Mouse (Mus musculus): ENCODE measurements at regions not wholly inside any gene's neighbourhood (a gene's known extent, or its start where the extent isn't known, plus 50 kb on each side); places are given as distances from the start of the nearest gene placed in this dataset.

- no peak for TF ChIP-seq USF1 (IDR thresholded peaks at IDR 0.05; ENCODE audit: low read depth)
- TF ChIP-seq POLR2A (IDR thresholded peaks at IDR 0.05; ENCODE audit: insufficient read length, low read depth) = no peak
- TF ChIP-seq MAX (IDR thresholded peaks at IDR 0.05; ENCODE audit: low read depth) = no peak
- TF ChIP-seq POLR2AphosphoS2 (IDR thresholded peaks at IDR 0.05; ENCODE audit: insufficient read length, low read depth) = no peak
- TF ChIP-seq E2F4 (IDR thresholded peaks at IDR 0.05; ENCODE audit: insufficient read depth) = no peak
- TF ChIP-seq TCF12 (IDR thresholded peaks at IDR 0.05; ENCODE audit: insufficient read depth, poor library complexity, severe bottlenecking) = no peak
- no peak for TF ChIP-seq MYOD1 (IDR thresholded peaks at IDR 0.05; ENCODE audit: control insufficient read depth in 1 of 3, insufficient read length in 2 of 3, low read depth in 2 of 3)
- TF ChIP-seq TCF3 (IDR thresholded peaks at IDR 0.05; ENCODE audit: insufficient read length, low read depth) = no peak
- TF ChIP-seq CEBPB (IDR thresholded peaks at IDR 0.05; ENCODE audit: insufficient read depth, poor library complexity, severe bottlenecking) = no peak
- no peak for TF ChIP-seq SRF (IDR thresholded peaks at IDR 0.05; ENCODE audit: control insufficient read depth, insufficient read length, low read depth)
- TF ChIP-seq MYOG (IDR thresholded peaks at IDR 0.05; ENCODE audit: control insufficient read depth in 1 of 3, insufficient read depth in 1 of 3, insufficient read length in 2 of 3, low read depth in 2 of 3) = no peak
Measured at GRCm38 (mm10) chr1:13980273-13980672, 2112.9 kb downstream of the 4930444P10Rik start.
